Mouse (Mus musculus) lung, adult 2 months (tissue): ENCODE measurements around the gene Arid2.

Experiments used
- CTCF ChIP-seq: fragments of 200-500 bp; IDR thresholded peaks from 2 replicates; pipeline ENCODE4 v1.5.1; 2011; ENCODE audit warnings: mild to moderate bottlenecking, low read length, control low read depth; ENCODE audit not compliant: insufficient read depth
- POLR2A ChIP-seq: fragments of 200-500 bp; IDR thresholded peaks from 2 replicates; pipeline ENCODE4 v1.6.1; 2011; ENCODE audit warnings: low read depth, mild to moderate bottlenecking, control low read depth, low read length, borderline replicate concordance; ENCODE audit errors: extremely low read depth

DNA sequence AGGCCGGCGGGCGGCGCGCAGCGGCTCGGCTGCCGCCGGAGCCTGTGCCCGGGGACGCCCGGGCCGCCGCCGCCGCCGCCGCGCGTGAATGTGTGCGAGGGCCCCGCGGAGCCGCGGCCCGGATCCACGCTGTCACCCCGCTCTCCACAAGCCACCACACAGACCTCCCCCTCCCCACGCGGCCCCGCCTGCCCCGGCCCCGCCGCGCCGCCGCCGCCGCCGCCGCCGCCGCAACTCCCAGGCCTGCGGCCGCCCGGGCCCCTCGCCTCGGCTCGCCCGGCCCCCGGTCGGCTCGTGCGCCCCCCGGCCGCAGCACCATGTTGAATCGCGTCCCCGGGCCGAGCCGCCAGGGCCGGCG, 404 bp upstream of the Arid2 start:
- TF ChIP-seq CTCF = no peak
- no peak for TF ChIP-seq POLR2A
